In the genomic region with DNA sequence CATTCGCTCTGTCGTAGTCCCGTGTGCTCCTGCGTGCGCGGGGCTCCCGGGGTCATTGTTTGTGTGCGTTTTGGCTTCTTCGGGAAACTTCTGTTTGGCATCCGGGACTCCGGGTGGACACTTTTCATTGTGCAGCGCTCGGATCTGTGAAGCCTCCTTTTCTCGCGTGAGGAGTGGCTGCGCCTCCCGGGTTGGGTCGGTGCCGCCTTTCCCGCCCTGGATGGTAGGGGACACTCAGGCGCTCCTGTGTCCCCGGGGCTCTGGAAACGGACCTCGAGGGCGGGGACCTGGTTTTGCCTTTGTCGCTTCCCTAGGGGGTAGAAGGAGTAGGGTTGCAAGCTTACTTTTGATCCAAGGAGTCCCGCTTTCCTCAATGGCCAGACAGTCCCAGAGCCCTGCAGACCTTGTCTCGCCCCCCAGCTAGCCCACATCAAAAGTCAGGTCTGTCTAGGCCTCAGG, we compare ENCODE assay signal across 8 mouse cellular contexts. TPM values are rescaled to one million over a fixed set of nuclear protein-coding genes. Genes with fewer than 3 reads are reported as not detected.
DNase-seq lines count a peak whose midpoint lies in the region; ATAC-seq and TF ChIP-seq lines count a peak whose summit lies in the region.

No protein-coding gene starts in this region.

- H3K4me3 ChIP-seq in thymus, adult 2 months (ENCODE audit: control insufficient read depth, insufficient read depth, low read length), result peak overlapping the region; percentile 9; the same call in 1 of the 2 replicates
- H3K4me3 ChIP-seq in embryonic fibroblast, embryonic 13.5 days (ENCODE audit: insufficient read depth, low read length), result peak overlapping the region; percentile 78
- H3K4me3 ChIP-seq in limb, embryonic 13.5 days, result peak overlapping the region; percentile 77
- peak overlapping the region; percentile 64 for H3K4me3 ChIP-seq in midbrain, embryonic 15.5 days

- H3K27me3 ChIP-seq in thymus, adult 2 months (ENCODE audit: control insufficient read depth, insufficient read depth, low read length), result no peaks in the 10 kb centered on the region; the same call in 1 of the 2 replicates
- H3K27me3 ChIP-seq in limb, embryonic 13.5 days, result no peaks in the 10 kb centered on the region
- peaks cover 28% of the 10 kb centered on the region; the same call in 1 of the 2 replicates for H3K27me3 ChIP-seq in midbrain, embryonic 15.5 days (replicated peaks)

- peak overlapping the region; percentile 79 for H3K4me2 ChIP-seq in limb, embryonic 13.5 days (replicated peaks)
- H3K4me2 ChIP-seq in midbrain, embryonic 15.5 days, result peak overlapping the region; percentile 99

- peak; percentile 24; the same call in 1 of the 2 replicates for ATAC-seq in limb, embryonic 13.5 days (ENCODE audit: low FRiP score, low read depth)
- ATAC-seq in midbrain, embryonic 15.5 days (replicated peaks), result peak; percentile 35; the same call in 1 of the 2 replicates

- H3K27ac ChIP-seq in thymus, adult 2 months (ENCODE audit: control insufficient read depth, insufficient read depth, low read length), result no peak overlapping the region
- H3K27ac ChIP-seq in embryonic fibroblast, embryonic 13.5 days (ENCODE audit: insufficient read depth, low read length), result peak overlapping the region; percentile 37; the same call in 1 of the 2 replicates
- H3K27ac ChIP-seq in limb, embryonic 13.5 days, result peak overlapping the region; percentile 95
- peak overlapping the region; percentile 39; the same call in 1 of the 2 replicates for H3K27ac ChIP-seq in midbrain, embryonic 15.5 days

- no peak for DNase-seq in thymus, adult 2 months
- DNase-seq in thymus, postnatal 14 days, result no peak
- DNase-seq in heart, postnatal 14 days, result peak; percentile 51 to 66
- DNase-seq in cerebellum, adult 9-10 months, result no peak
- DNase-seq in frontal cortex, postnatal 36 days (ENCODE audit: low spot score in 2 of 2), result no peak

- H3K4me1 ChIP-seq in thymus, adult 2 months (replicated peaks; ENCODE audit: control insufficient read depth, insufficient read depth, low read length), result no peaks in the 10 kb centered on the region
- H3K4me1 ChIP-seq in embryonic fibroblast, embryonic 13.5 days (ENCODE audit: control insufficient read depth, insufficient read depth, low read length), result peaks cover 10% of the 10 kb centered on the region
- peaks cover 43% of the 10 kb centered on the region for H3K4me1 ChIP-seq in limb, embryonic 13.5 days
- H3K4me1 ChIP-seq in midbrain, embryonic 15.5 days, result peaks cover 10% of the 10 kb centered on the region

- TF ChIP-seq CTCF in thymus, adult 2 months (IDR thresholded peaks at IDR 0.05; ENCODE audit: borderline replicate concordance, control insufficient read depth, extremely low read depth, insufficient read depth, low read length, poor library complexity), result no peak
- TF ChIP-seq CTCF in embryonic fibroblast, embryonic 13.5 days (IDR thresholded peaks at IDR 0.05; ENCODE audit: borderline replicate concordance, insufficient read depth, low read length), result no peak

- TF ChIP-seq POLR2A in thymus, adult 2 months (IDR thresholded peaks at IDR 0.05; ENCODE audit: control insufficient read depth, extremely low read depth, insufficient read depth, low read length, poor library complexity), result no peak
- TF ChIP-seq POLR2A in embryonic fibroblast, embryonic 13.5 days (IDR thresholded peaks at IDR 0.05; ENCODE audit: low read depth, low read length), result no peak

- 20% methylated on average over 28 of the region's 28 CpGs for WGBS in thymus, adult 2 months
- under 1% methylated on average over 28 of the region's 28 CpGs for WGBS in limb, embryonic 13.5 days
- WGBS in midbrain, embryonic 15.5 days, result 2% methylated on average over 28 of the region's 28 CpGs

- no peaks in the 10 kb centered on the region for H3K36me3 ChIP-seq in thymus, adult 2 months (ENCODE audit: control insufficient read depth, insufficient read depth, low read length)
- H3K36me3 ChIP-seq in limb, embryonic 13.5 days, result no peaks in the 10 kb centered on the region
- H3K36me3 ChIP-seq in midbrain, embryonic 15.5 days (replicated peaks), result no peaks in the 10 kb centered on the region

- intact Hi-C loops in heart, postnatal 14 days (cut with DNase I), result no loop called here

- no peaks in the 10 kb centered on the region for H3K9me3 ChIP-seq in limb, embryonic 13.5 days
- H3K9me3 ChIP-seq in midbrain, embryonic 15.5 days, result no peaks in the 10 kb centered on the region

- peak overlapping the region; percentile 88 for H3K9ac ChIP-seq in limb, embryonic 13.5 days
- peak overlapping the region; percentile 41 for H3K9ac ChIP-seq in midbrain, embryonic 15.5 days

RNA-seq across cellular contexts. Expression of gene Dock1, which starts 0.6 kb away (rescaled TPM):
- polyA plus RNA-seq in thymus, adult 2 months (2012; rRNA removed), result 2.8 and 3.2 TPM in 2 replicates
- 49.0 and 59.7 TPM in 2 replicates for polyA plus RNA-seq in embryonic fibroblast, embryonic 13.5 days (2011; ENCODE audit: insufficient read length, low read depth, missing spikeins)
- 10 to 100 TPM; 31.5 to 32.8 TPM for total RNA-seq in heart, postnatal 14 days (2021)
- polyA plus RNA-seq in limb, embryonic 13.5 days (2015; fragmentation: Nextera tagmentation; extraction: Ambion mirVana), result 39.5 and 45.1 TPM in 2 replicates
- 6.0 and 7.2 TPM in 2 replicates for polyA plus RNA-seq in midbrain, embryonic 15.5 days (2015; fragmentation: Nextera tagmentation; extraction: Ambion mirVana)

Comparison
In these comparisons a context has a peak if more than half of its experiments do, and no peak if none do; other contexts are left out.
1. DNase-seq: peak in heart, postnatal 14 days (2 of 2); none in thymus, adult 2 months (single experiment), thymus, postnatal 14 days (single experiment), cerebellum, adult 9-10 months (single experiment) and frontal cortex, postnatal 36 days (0 of 2).
2. H3K4me3 ChIP-seq: peak in every context shown above with its lines; median percentile 78 in embryonic fibroblast, embryonic 13.5 days; 77 in limb, embryonic 13.5 days; 64 in midbrain, embryonic 15.5 days; 9 in thymus, adult 2 months.